ENCODE assay signal across 14 mouse cellular contexts in genomic region chr1:73630363-73630762, GRCm38 (mm10).
A peak's percentile ranks its signal among the peaks of the same experiment; 100 is the strongest.
DNase-seq lines count a peak whose midpoint lies in the region; ATAC-seq and TF ChIP-seq lines count a peak whose summit lies in the region.
"Had no signal": no experiment of that assay in that cellular context is flagged by ENCODE, and none has a peak within 500 bp of the region (broad histone marks: within the 10 kb centered on the region; RNA-seq: fewer than 3 reads in every experiment).

No protein-coding gene starts in this region.

- H3K79me2 ChIP-seq in liver, adult 2 months (ENCODE audit: control insufficient read depth, insufficient read depth, low read length), result no peaks in the 10 kb centered on the region

- H3K9me3 ChIP-seq in hindbrain, postnatal 0 days (ENCODE audit: low read length), result no peaks in the 10 kb centered on the region
- H3K9me3 ChIP-seq in hindbrain, embryonic 11.5 days (ENCODE audit: control insufficient read depth, low read length), result no peaks in the 10 kb centered on the region
- H3K9me3 ChIP-seq in midbrain, embryonic 14.5 days (ENCODE audit: control insufficient read depth, low read length), result no peaks in the 10 kb centered on the region
- H3K9me3 ChIP-seq in midbrain, embryonic 16.5 days (replicated peaks; ENCODE audit: control insufficient read depth, low read length, poor library complexity, severe bottlenecking), result no peaks in the 10 kb centered on the region
- H3K9me3 ChIP-seq in stomach, embryonic 16.5 days (replicated peaks; ENCODE audit: control insufficient read depth, low read length), result no peaks in the 10 kb centered on the region
- no peaks in the 10 kb centered on the region for H3K9me3 ChIP-seq in midbrain, embryonic 13.5 days

- no peak for TF ChIP-seq POLR2A in liver, adult 2 months (IDR thresholded peaks at IDR 0.05; ENCODE audit: extremely low read depth, insufficient read depth, low read length)

- TF ChIP-seq CTCF in hindbrain, postnatal 0 days (IDR thresholded peaks at IDR 0.05; ENCODE audit: low read depth), result no peak
- TF ChIP-seq CTCF in liver, adult 2 months (IDR thresholded peaks at IDR 0.05; ENCODE audit: low read depth, low read length), result no peak

- no peak overlapping the region for H3K4me2 ChIP-seq in hindbrain, postnatal 0 days (ENCODE audit: low read depth, low read length)
- H3K4me2 ChIP-seq in hindbrain, embryonic 11.5 days (replicated peaks; ENCODE audit: low read depth, low read length), result no peak overlapping the region
- H3K4me2 ChIP-seq in midbrain, embryonic 14.5 days (ENCODE audit: low read length), result no peak overlapping the region
- H3K4me2 ChIP-seq in midbrain, embryonic 16.5 days (ENCODE audit: low read length), result no peak overlapping the region
- H3K4me2 ChIP-seq in stomach, embryonic 16.5 days (ENCODE audit: low read depth, low read length), result no peak overlapping the region
- no peak overlapping the region for H3K4me2 ChIP-seq in midbrain, embryonic 13.5 days (replicated peaks)

- 38% methylated on average over 1 of the region's 1 CpGs for WGBS in hindbrain, postnatal 0 days
- 57% methylated on average over 1 of the region's 1 CpGs for WGBS in hindbrain, embryonic 11.5 days
- 45% methylated on average over 1 of the region's 1 CpGs for WGBS in midbrain, embryonic 14.5 days
- WGBS in midbrain, embryonic 16.5 days, result 35% methylated on average over 1 of the region's 1 CpGs
- 9% methylated on average over 1 of the region's 1 CpGs for WGBS in liver, adult 2 months
- WGBS in stomach, embryonic 16.5 days, result 31% methylated on average over 1 of the region's 1 CpGs
- WGBS in midbrain, embryonic 13.5 days, result 47% methylated on average over 1 of the region's 1 CpGs

- peak; percentile 24 for DNase-seq in hindbrain, postnatal 0 days (ENCODE audit: low spot score)
- DNase-seq in hindbrain, embryonic 11.5 days (ENCODE audit: low spot score), result no peak
- DNase-seq in midbrain, embryonic 14.5 days, result peak; percentile 21
- DNase-seq in liver, adult 2 months (ENCODE audit: extremely low read depth, low read depth, low spot score), result peak; percentile 100
- DNase-seq in adrenal gland, adult 2 months, result no peak
- DNase-seq: cerebellum, adult 11 months; gastrocnemius, postnatal 10 days; heart, postnatal 10 days; lung, adult 2 months; thymus, postnatal 25 days had no signal

- H3K27ac ChIP-seq in hindbrain, postnatal 0 days, result no peak overlapping the region
- no peak overlapping the region for H3K27ac ChIP-seq in hindbrain, embryonic 11.5 days (ENCODE audit: low read depth, low read length)
- no peak overlapping the region for H3K27ac ChIP-seq in midbrain, embryonic 14.5 days (replicated peaks; ENCODE audit: low read depth, low read length)
- H3K27ac ChIP-seq in midbrain, embryonic 16.5 days (ENCODE audit: low read length), result no peak overlapping the region
- H3K27ac ChIP-seq in liver, adult 2 months (replicated peaks; ENCODE audit: insufficient read depth, low read depth, low read length), result no peak overlapping the region
- 0 out of 2 replicates have a peak overlapping the region, but pooled peaks have one; percentile 32 for H3K27ac ChIP-seq in stomach, embryonic 16.5 days (ENCODE audit: low read length)
- no peak overlapping the region for H3K27ac ChIP-seq in midbrain, embryonic 13.5 days

- H3K9ac ChIP-seq in hindbrain, postnatal 0 days (replicated peaks; ENCODE audit: low read length), result no peak overlapping the region
- no peak overlapping the region for H3K9ac ChIP-seq in hindbrain, embryonic 11.5 days (ENCODE audit: low read depth, low read length)
- H3K9ac ChIP-seq in midbrain, embryonic 14.5 days (replicated peaks; ENCODE audit: low read length), result no peak overlapping the region
- no peak overlapping the region for H3K9ac ChIP-seq in midbrain, embryonic 16.5 days (ENCODE audit: low read depth, low read length)
- H3K9ac ChIP-seq in liver, adult 2 months (ENCODE audit: low read depth, low read length), result no peak overlapping the region
- no peak overlapping the region for H3K9ac ChIP-seq in stomach, embryonic 16.5 days (ENCODE audit: low read length)
- H3K9ac ChIP-seq in midbrain, embryonic 13.5 days (replicated peaks), result no peak overlapping the region

- no peak for ATAC-seq in hindbrain, postnatal 0 days
- no peak for ATAC-seq in hindbrain, embryonic 11.5 days (ENCODE audit: low FRiP score)
- ATAC-seq in midbrain, embryonic 14.5 days (ENCODE audit: low FRiP score, low TSS enrichment), result no peak
- ATAC-seq in midbrain, embryonic 16.5 days, result no peak
- ATAC-seq in stomach, embryonic 16.5 days (ENCODE audit: insufficient read depth, low FRiP score), result peak; percentile 66; the same call in 1 of the 2 replicates
- ATAC-seq in midbrain, embryonic 13.5 days, result no peak
- ATAC-seq: hindbrain, embryonic 16.5 days had no signal

- H3K4me1 ChIP-seq in hindbrain, postnatal 0 days (ENCODE audit: insufficient read depth, low read length), result no peaks in the 10 kb centered on the region; the same call in 1 of the 2 replicates
- no peaks in the 10 kb centered on the region for H3K4me1 ChIP-seq in hindbrain, embryonic 11.5 days (replicated peaks; ENCODE audit: control insufficient read depth, insufficient read depth, low read length)
- H3K4me1 ChIP-seq in midbrain, embryonic 14.5 days (ENCODE audit: control insufficient read depth, insufficient read depth, low read length), result no peaks in the 10 kb centered on the region
- H3K4me1 ChIP-seq in midbrain, embryonic 16.5 days (ENCODE audit: control insufficient read depth, insufficient read depth, low read length), result no peaks in the 10 kb centered on the region
- H3K4me1 ChIP-seq in liver, adult 2 months (ENCODE audit: control insufficient read depth, insufficient read depth, low read length), result peaks cover 6% of the 10 kb centered on the region; the same call in 1 of the 2 replicates
- no peaks in the 10 kb centered on the region; the same call in 1 of the 2 replicates for H3K4me1 ChIP-seq in stomach, embryonic 16.5 days (ENCODE audit: control insufficient read depth, insufficient read depth, low read length)
- H3K4me1 ChIP-seq in midbrain, embryonic 13.5 days (replicated peaks), result 0 out of 2 replicates have a peak, but pooled peaks cover 3% of the 10 kb centered on the region

- H3K36me3 ChIP-seq in hindbrain, postnatal 0 days (ENCODE audit: insufficient read depth, low read length), result no peaks in the 10 kb centered on the region
- no peaks in the 10 kb centered on the region for H3K36me3 ChIP-seq in hindbrain, embryonic 11.5 days (ENCODE audit: control insufficient read depth, insufficient read depth, low read length)
- no peaks in the 10 kb centered on the region for H3K36me3 ChIP-seq in midbrain, embryonic 14.5 days (ENCODE audit: control insufficient read depth, insufficient read depth, low read length)
- H3K36me3 ChIP-seq in midbrain, embryonic 16.5 days (ENCODE audit: control insufficient read depth, insufficient read depth, low read length), result no peaks in the 10 kb centered on the region
- no peaks in the 10 kb centered on the region for H3K36me3 ChIP-seq in liver, adult 2 months (ENCODE audit: control insufficient read depth, insufficient read depth, low read length)
- no peaks in the 10 kb centered on the region for H3K36me3 ChIP-seq in stomach, embryonic 16.5 days (ENCODE audit: control insufficient read depth, insufficient read depth, low read length)
- no peaks in the 10 kb centered on the region for H3K36me3 ChIP-seq in midbrain, embryonic 13.5 days

- no peak overlapping the region for H3K4me3 ChIP-seq in hindbrain, postnatal 0 days (ENCODE audit: low read length)
- H3K4me3 ChIP-seq in hindbrain, embryonic 11.5 days (ENCODE audit: low read depth, low read length), result no peak overlapping the region
- no peak overlapping the region for H3K4me3 ChIP-seq in midbrain, embryonic 14.5 days (replicated peaks; ENCODE audit: low read depth, low read length)
- H3K4me3 ChIP-seq in midbrain, embryonic 16.5 days (ENCODE audit: low read depth, low read length), result no peak overlapping the region
- H3K4me3 ChIP-seq in liver, adult 2 months (ENCODE audit: insufficient read depth, low read depth, low read length), result no peak overlapping the region
- H3K4me3 ChIP-seq in stomach, embryonic 16.5 days (replicated peaks; ENCODE audit: low read length), result no peak overlapping the region
- H3K4me3 ChIP-seq in midbrain, embryonic 13.5 days (replicated peaks), result no peak overlapping the region

- H3K27me3 ChIP-seq in hindbrain, postnatal 0 days (ENCODE audit: insufficient read depth, low read length), result no peaks in the 10 kb centered on the region
- no peaks in the 10 kb centered on the region for H3K27me3 ChIP-seq in hindbrain, embryonic 11.5 days (ENCODE audit: control insufficient read depth, insufficient read depth, low read length)
- no peaks in the 10 kb centered on the region for H3K27me3 ChIP-seq in midbrain, embryonic 14.5 days (ENCODE audit: control insufficient read depth, insufficient read depth, low read length)
- no peaks in the 10 kb centered on the region for H3K27me3 ChIP-seq in midbrain, embryonic 16.5 days (ENCODE audit: control insufficient read depth, insufficient read depth, low read depth, low read length)
- no peaks in the 10 kb centered on the region for H3K27me3 ChIP-seq in liver, adult 2 months (ENCODE audit: control insufficient read depth, insufficient read depth, low read length)
- H3K27me3 ChIP-seq in stomach, embryonic 16.5 days (ENCODE audit: control insufficient read depth, insufficient read depth, low read length), result no peaks in the 10 kb centered on the region
- H3K27me3 ChIP-seq in midbrain, embryonic 13.5 days, result no peaks in the 10 kb centered on the region

Comparison
In these comparisons a context has a peak if more than half of its experiments do, and no peak if none do; other contexts are left out.
1. DNase-seq: peak in hindbrain, postnatal 0 days (single experiment), midbrain, embryonic 14.5 days (single experiment) and liver, adult 2 months (single experiment); none in hindbrain, embryonic 11.5 days (single experiment) and adrenal gland, adult 2 months (single experiment).